Comparison of ENCODE assay signal across 10 mouse cellular contexts in the genomic region with DNA sequence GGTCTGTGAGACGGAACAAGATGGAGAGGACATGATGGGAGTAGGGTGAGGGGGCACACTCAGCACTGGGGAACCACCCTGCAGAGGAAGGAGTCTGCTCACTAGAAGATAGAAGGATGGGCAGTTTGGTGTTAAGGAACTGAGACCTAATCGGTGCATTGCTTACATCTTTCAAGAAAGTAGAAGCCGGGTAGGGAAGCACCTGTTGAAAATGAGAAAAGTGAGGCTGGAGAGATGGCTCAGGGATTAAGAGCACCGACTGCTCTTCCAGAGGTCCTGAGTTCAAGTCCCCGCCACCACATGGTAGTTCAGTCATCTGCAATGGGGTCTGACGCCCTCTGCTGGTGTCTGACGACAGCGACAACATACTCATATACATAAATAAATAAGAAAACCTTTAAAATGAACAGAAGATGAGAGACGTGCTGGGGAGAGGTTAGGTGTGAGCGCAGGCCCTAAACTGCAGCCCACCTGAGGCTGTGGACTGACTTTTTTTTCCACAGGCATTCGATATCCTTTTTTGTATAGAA. TPM values are rescaled to one million over a fixed set of nuclear protein-coding genes. Genes with fewer than 3 reads are reported as not detected.
DNase-seq lines count a peak whose midpoint lies in the region; ATAC-seq and TF ChIP-seq lines count a peak whose summit lies in the region.
"Had no signal": no experiment of that assay in that cellular context is flagged by ENCODE, and none has a peak within 500 bp of the region (broad histone marks: within the 10 kb centered on the region; RNA-seq: fewer than 3 reads in every experiment).

No protein-coding gene starts in this region.

- no peak overlapping the region for H3K9ac ChIP-seq in lung, postnatal 0 days (replicated peaks; ENCODE audit: low read depth)
- H3K9ac ChIP-seq in liver, embryonic 12.5 days: no peak overlapping the region
- H3K9ac ChIP-seq: stomach, embryonic 15.5 days had no signal

- peak; percentile 51 for TF ChIP-seq CTCF in gastrocnemius, adult 2 months (IDR thresholded peaks at IDR 0.05)
- peak; percentile 55 for TF ChIP-seq CTCF in lung, postnatal 0 days (IDR thresholded peaks at IDR 0.05)

- H3K27ac ChIP-seq in gastrocnemius, adult 2 months: no peak overlapping the region
- H3K27ac ChIP-seq in lung, postnatal 0 days (ENCODE audit: low read length): no peak overlapping the region
- peak overlapping the region; percentile 79; the same call in 1 of the 2 replicates for H3K27ac ChIP-seq in liver, embryonic 12.5 days
- H3K27ac ChIP-seq: stomach, embryonic 15.5 days had no signal

- TF ChIP-seq EP300 in lung, postnatal 0 days (IDR thresholded peaks at IDR 0.05): no peak

- no peak overlapping the region for H3K4me2 ChIP-seq in lung, postnatal 0 days (replicated peaks; ENCODE audit: low read depth, low read length)
- H3K4me2 ChIP-seq in liver, embryonic 12.5 days: no peak overlapping the region
- H3K4me2 ChIP-seq: stomach, embryonic 15.5 days had no signal

- no peak overlapping the region for H3K4me3 ChIP-seq in gastrocnemius, adult 2 months
- no peak overlapping the region for H3K4me3 ChIP-seq in lung, postnatal 0 days (ENCODE audit: low read depth, low read length)
- no peak overlapping the region for H3K4me3 ChIP-seq in liver, embryonic 12.5 days
- H3K4me3 ChIP-seq: stomach, embryonic 15.5 days had no signal

- H3K4me1 ChIP-seq in lung, postnatal 0 days (ENCODE audit: insufficient read depth, low read depth, low read length): peaks cover 4% of the 10 kb centered on the region; the same call in 1 of the 2 replicates
- H3K4me1 ChIP-seq in liver, embryonic 12.5 days: peaks cover 60% of the 10 kb centered on the region
- H3K4me1 ChIP-seq: stomach, embryonic 15.5 days had no signal

- DNase-seq in gastrocnemius, adult 2 months: no peak
- DNase-seq in gastrocnemius, postnatal 10 days: no peak
- no peak for DNase-seq in lung, postnatal 0 days (ENCODE audit: low spot score)
- DNase-seq in lung, adult 18-20 months: no peak
- peak; percentile 73 for DNase-seq in thymus, postnatal 14 days
- no peak for DNase-seq in cerebellum, adult 8-10 months

- H3K9me3 ChIP-seq in lung, postnatal 0 days (ENCODE audit: low read length): no peaks in the 10 kb centered on the region
- H3K9me3 ChIP-seq in liver, embryonic 12.5 days (replicated peaks): 0 out of 2 replicates have a peak, but pooled peaks cover 3% of the 10 kb centered on the region
- H3K9me3 ChIP-seq: megakaryocyte, embryonic 14.5 days; stomach, embryonic 15.5 days had no signal

- WGBS in lung, postnatal 0 days: 75% methylated on average over 11 of the region's 11 CpGs
- 67% methylated on average over 11 of the region's 11 CpGs for WGBS in liver, embryonic 12.5 days (ENCODE audit: insufficient replicate concordance)

- no peak for ATAC-seq in lung, postnatal 0 days
- no peak for ATAC-seq in liver, embryonic 12.5 days
- no peak for ATAC-seq in erythroblast, adult 5-6 weeks (replicated peaks; ENCODE audit: low FRiP score, poor library complexity, severe bottlenecking)

- intact Hi-C loops in gastrocnemius, adult 2 months (cut with DNase I): loop anchor here (5.0 kb wide), 2 partner anchors 53 to 103 kb away; a partner anchor contains a TSS

- H3K36me3 ChIP-seq in lung, postnatal 0 days (ENCODE audit: insufficient read depth, low read length): no peaks in the 10 kb centered on the region
- no peaks in the 10 kb centered on the region for H3K36me3 ChIP-seq in liver, embryonic 12.5 days
- H3K36me3 ChIP-seq: stomach, embryonic 15.5 days had no signal

- no peaks in the 10 kb centered on the region for H3K27me3 ChIP-seq in lung, postnatal 0 days (replicated peaks; ENCODE audit: insufficient read depth, low read length)
- no peaks in the 10 kb centered on the region for H3K27me3 ChIP-seq in liver, embryonic 12.5 days (replicated peaks)
- H3K27me3 ChIP-seq: megakaryocyte, embryonic 14.5 days; stomach, embryonic 15.5 days had no signal

RNA-seq across cellular contexts. Expression of a gene that starts 25.1 kb away (rescaled TPM):
- 10 to 100 TPM; 12.6 to 15.1 TPM for total RNA-seq in gastrocnemius, adult 2 months (2021)
- total RNA-seq in gastrocnemius, postnatal 10 days (2021): 10 to 100 TPM; 34.9 to 36.9 TPM
- 40.3 and 44.9 TPM in 2 replicates for polyA plus RNA-seq in lung, postnatal 0 days (2015; fragmentation: Nextera tagmentation; extraction: Ambion mirVana)
- 24.5 and 27.8 TPM in 2 replicates for polyA plus RNA-seq in liver, embryonic 12.5 days (2016; fragmentation: Nextera tagmentation; extraction: Ambion mirVana)
- total RNA-seq in erythroblast, adult 5-6 weeks (2015; ENCODE audit: low replicate concordance): 81.7 and 93.6 TPM in 2 replicates
- total RNA-seq in erythroblast, adult 5-6 weeks (2017; ENCODE audit: low replicate concordance): 133 and 147 TPM in 2 replicates

RNA-seq across cellular contexts. Expression of a gene that starts 53.9 kb away (rescaled TPM):
- 1 to 10 TPM; 6.2 to 7.9 TPM for total RNA-seq in gastrocnemius, adult 2 months (2021)
- 10 to 100 TPM; 13.4 to 17.0 TPM for total RNA-seq in gastrocnemius, postnatal 10 days (2021)
- 90.5 and 106 TPM in 2 replicates for polyA plus RNA-seq in lung, postnatal 0 days (2015; fragmentation: Nextera tagmentation; extraction: Ambion mirVana)
- polyA plus RNA-seq in liver, embryonic 12.5 days (2016; fragmentation: Nextera tagmentation; extraction: Ambion mirVana): 26.0 and 27.0 TPM in 2 replicates
- total RNA-seq in erythroblast, adult 5-6 weeks (2015; ENCODE audit: low replicate concordance): 43.9 and 52.3 TPM in 2 replicates
- 39.4 and 48.8 TPM in 2 replicates for total RNA-seq in erythroblast, adult 5-6 weeks (2017; ENCODE audit: low replicate concordance)
